Mouse (Mus musculus) cerebellum, adult 9-11 months (tissue): Measurements from ENCODE around the gene Nr1i3.

ENCODE experiments used
- DNase-seq: peaks from one replicate; pipeline ENCODE4 v3.0.0; 2022

The Nr1i3 gene

DNA sequence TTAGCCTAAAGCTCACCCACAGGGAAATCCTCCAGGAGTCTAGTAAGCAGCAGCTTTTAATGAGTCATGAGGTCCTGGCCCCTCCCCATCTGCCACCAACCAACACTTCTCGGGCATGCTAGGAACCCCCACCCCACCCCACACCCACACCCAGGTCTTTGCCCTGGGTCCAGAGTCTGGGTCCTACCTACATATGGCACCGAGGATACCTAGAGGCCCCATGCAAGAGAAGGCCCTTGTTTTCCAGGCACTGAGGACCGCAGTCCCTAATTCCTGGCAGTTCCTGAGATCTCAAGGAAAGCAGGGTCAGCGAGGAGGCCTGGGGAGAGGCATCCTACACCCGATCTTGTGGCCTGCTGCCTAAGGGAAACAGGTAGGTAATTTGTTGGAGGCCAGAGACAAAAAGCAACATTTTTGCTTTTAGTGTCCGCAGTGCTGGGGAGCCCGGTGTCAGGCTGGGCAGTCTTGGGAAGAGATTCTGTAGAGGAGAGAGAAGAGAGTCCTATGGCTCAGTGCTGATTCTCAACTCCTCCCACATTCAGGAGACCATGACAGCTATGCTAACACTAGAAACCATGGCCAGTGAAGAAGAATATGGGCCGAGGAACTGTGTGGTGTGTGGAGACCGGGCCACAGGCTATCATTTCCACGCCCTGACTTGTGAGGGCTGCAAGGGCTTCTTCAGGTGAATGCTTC, at the start of gene Nr1i3:
TSS of gene Nr1i3 (plus strand) at position 170 of the 696 bp plus-strand sequence.
- no peak for DNase-seq

GRCm38 (mm10) chr1:171164258-171164657, 49.5 kb upstream of the Nr1i3 start:
- DNase-seq: no peak

DNA sequence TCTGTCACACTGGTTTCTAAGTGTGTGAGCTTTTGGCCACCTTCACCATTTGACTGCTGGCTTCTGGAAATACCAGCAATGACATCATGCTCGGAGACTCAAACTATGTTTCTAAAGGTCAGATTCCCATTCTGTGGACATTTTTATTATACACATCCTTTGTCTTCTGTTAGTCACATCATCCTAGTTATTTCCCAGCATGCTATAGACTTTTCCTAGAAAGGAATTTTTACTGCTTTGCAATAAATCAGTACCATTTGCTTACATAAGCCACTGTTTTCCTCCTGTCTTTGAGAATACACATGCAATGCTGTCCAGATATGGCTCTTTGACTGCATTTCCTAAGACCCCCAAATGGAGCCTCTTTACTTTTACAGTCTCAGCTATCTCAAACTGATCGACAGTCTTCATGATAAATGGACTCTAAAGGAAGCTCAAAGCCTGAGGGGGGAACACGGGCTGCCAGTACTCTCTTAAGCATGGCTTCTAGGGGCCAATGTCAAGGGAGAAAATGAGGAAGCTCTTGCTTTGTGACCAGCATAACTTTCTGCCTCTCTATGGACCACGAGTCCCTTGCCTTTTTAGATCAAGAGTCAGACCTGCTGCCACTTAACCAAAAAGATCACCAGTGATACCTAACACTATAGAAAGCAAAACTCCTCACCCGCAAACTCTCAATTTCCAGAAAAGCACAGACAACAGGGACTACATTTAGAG, 48.0 kb upstream of the Nr1i3 start:
- DNase-seq: no peak

DNA sequence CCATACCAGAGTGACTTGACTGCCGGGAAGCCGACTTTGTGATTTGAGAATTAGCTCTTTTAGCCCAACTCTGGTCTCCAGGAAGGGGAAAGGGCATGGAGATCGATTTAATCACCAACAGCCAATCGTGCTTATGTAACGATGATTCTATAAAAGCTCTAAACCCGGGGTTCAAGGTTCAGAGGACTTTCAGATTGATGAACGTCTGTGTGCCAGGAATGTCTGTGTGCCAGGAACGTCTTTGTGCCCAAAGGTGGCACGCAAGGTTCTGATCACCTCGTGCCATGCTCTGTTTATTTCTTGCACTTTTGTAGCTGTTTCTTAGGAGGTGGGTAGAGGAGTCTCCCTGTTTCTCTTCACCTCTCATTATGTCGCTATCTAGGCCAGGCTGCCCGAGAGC, 44.9 kb upstream of the Nr1i3 start:
- DNase-seq: no peak

DNA sequence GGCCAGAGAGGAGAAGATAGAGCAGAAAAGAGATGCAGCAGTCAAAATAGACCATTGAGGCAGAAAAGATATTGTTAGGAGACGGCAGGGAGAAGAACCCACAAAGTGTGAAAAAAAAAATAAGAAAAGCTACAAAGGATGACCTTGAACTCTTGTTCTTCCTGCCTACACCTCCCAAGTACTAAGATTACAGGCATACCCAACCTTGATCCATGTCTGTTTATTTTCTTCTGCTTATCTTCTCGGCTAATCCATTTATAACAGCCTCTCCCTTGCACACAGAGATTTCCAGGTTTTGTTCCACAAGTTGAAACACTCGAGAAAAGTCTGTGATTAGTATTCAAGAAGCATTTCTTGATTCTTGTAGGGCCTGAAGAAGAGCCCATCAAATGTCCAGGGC, 43.9 kb upstream of the Nr1i3 start:
- no peak for DNase-seq

DNA sequence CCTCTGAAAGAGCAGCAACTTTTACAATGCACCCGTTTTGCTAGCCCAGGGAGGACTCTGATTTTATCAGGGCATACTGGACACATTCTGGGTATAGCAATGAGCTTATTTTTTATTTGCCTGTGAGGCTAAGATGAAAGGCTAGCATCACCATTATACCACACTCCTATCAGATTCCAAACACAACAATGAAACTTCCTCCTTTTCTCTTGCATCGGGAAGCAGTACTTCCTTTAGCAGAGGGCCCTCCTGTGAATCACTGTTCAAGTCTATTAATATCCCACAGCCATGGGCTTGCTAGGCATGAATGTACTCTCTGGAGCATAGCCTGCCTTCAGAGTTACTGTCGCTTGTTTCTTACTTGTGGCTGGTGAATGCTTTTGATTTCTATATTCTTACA, 42.6 kb upstream of the Nr1i3 start:
- no peak for DNase-seq

DNA sequence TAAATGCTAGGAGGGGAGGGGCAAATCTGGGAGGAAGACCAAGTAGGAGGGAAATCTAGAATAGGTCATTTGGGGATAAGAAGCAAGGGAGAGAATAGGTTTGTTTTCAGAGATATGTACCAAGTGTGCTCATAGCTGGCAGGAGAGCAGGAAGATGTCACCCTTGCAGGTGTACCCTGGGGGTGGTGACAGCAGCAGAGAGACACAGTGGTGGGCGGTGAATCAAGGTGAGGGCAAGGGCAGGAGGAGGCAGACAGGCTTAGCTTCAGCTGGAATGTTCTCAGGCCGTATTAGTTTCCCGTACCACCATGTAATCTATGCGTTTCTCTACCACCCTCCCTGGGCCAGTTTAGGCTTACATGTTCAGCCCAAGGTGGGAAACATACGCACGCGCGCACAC, 41.0 kb upstream of the Nr1i3 start:
- no peak for DNase-seq

GRCm38 (mm10) chr1:171179487-171180171, 34.1 kb upstream of the Nr1i3 start:
- no peak for DNase-seq

DNA sequence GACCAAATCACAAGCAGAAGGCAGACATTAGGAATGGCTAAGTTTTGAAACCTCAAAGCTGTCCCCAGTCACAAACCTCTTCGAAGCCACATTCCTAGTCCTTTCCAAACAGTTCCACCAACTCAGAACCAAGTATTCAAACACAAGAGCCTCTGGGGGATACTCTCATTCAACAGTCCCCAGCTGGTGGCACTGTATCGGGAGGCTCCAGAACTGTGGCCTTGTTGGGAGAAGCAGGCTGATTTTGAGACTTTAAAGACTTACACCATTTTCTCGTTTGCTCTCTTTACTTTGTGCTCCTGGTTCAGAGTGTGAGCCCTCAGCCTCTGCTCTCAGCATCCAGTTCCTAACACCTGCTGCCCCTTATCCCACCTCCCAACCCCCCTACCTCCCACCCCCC, 30.7 kb upstream of the Nr1i3 start:
- no peak for DNase-seq

DNA sequence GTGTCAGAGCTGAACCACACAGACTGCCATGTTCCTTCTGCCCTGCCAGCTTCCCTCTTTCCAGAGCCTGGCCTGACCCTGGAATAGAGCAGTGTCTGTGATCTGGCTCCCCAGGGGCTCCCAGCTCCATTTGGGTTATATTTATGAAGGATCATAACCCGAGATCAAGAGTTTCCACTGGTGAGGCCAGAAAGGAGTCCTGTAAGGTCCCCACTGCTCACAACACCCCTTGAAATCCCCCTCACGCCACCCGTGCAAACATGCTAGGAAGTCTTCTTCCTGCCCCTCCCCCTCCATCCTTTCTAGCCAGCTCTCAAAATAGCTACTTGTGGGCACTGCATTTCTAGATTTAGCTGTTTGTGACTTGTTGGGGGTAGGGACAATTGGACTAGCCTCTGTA, 30.1 kb upstream of the Nr1i3 start:
- no peak for DNase-seq

DNA sequence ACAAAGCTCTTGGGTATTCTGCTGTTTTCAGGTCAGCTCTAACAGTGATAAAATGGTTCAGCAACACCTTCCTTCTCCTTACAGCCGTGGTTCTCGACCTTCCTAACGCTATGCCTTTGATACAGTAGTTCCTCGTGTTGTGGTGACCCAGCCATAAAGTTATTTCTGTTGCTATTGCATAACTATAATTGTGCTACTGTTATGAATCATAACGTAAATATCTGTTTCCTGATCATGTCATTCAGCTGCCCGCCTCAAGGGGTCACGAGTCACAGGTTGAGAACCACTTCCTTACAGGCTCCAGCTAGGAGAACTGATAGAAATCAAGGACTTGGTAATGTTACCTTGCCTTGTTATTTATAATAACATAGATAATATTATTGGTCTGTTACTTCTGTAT, 29.5 kb upstream of the Nr1i3 start:
- DNase-seq: no peak

GRCm38 (mm10) chr1:171185655-171186054, 28.1 kb upstream of the Nr1i3 start:
- no peak for DNase-seq

- DNase-seq: no peak
Observed at GRCm38 (mm10) chr1:171187851-171188700, 25.7 kb upstream of the Nr1i3 start.

DNA sequence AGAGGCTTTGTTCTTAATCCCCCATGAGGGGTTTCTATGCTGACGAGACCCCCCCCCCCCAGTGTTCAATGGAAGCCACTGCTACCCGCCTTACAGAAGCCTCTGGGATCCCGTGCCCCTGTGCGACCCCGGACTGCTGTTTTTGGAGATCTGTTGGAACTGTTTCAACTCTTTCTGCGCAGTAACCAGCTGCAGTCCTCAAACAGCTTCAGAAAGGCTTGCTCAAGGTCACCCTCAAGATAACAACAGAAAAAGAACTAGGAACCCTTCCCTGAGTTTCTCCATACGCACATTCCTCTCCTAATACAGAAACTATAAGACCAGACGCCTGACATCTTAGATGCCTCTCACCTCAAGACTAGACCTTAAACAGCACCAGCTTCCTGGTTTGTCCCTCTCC, 24.7 kb upstream of the Nr1i3 start:
- no peak for DNase-seq

- no peak for DNase-seq
Observed at GRCm38 (mm10) chr1:171189476-171190114, 24.2 kb upstream of the Nr1i3 start.

DNA sequence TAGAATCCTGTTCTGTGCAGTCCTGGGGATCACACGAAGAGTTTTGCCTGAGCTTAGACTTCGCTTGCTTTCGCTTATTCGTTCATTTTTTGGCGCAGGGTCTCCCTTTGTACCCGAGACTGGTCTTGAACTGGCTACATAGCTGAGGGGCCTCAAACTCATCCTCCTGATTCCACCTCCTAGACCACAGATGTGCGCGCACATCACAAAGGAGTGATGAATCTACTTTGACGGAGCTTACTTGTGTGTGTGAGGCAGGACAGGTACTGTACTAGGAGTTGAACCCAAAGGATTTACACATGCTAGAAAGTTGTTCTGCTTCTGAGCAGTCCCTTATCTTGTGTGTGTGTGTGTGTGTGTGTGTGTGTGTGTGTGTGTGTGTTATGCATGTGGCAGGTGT, 22.9 kb upstream of the Nr1i3 start:
- no peak for DNase-seq

GRCm38 (mm10) chr1:171192283-171192682, 21.5 kb upstream of the Nr1i3 start:
- no peak for DNase-seq

DNA sequence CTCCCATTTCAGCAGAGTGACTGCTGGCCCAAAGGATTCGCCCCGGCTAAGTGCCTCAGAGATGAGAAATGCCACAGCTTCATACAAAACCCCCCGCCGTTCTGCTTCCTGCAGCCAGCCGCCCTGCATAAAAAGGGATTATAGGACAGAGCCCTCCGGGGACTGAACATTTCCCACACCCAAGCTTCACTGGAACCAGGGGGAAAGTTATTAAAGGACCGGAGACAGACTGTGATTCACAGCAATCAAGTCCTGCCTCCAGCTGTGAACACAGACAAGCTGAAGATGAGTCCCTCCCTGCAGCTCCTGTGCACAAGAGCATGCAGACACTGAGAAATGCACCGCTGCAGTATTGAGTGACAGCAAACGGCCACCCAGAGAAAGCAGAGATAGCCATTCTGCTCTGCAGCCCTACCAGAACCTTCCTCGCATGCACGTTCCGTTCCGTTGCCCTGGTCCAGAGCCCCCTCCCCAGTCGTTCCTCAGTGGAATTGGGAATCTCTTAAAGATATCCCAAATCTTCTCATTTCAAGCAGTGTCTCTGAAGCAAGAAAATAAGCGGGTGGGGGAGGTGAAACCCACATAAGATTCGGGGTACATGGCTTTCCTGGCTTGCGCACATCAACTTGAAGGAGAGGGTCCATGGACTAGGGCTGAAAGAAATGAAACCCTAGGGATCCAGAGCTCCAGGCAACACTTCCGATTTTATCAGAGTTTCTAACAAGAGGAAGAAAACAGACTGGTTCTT, 20.5 kb upstream of the Nr1i3 start:
- DNase-seq: no peak

DNA sequence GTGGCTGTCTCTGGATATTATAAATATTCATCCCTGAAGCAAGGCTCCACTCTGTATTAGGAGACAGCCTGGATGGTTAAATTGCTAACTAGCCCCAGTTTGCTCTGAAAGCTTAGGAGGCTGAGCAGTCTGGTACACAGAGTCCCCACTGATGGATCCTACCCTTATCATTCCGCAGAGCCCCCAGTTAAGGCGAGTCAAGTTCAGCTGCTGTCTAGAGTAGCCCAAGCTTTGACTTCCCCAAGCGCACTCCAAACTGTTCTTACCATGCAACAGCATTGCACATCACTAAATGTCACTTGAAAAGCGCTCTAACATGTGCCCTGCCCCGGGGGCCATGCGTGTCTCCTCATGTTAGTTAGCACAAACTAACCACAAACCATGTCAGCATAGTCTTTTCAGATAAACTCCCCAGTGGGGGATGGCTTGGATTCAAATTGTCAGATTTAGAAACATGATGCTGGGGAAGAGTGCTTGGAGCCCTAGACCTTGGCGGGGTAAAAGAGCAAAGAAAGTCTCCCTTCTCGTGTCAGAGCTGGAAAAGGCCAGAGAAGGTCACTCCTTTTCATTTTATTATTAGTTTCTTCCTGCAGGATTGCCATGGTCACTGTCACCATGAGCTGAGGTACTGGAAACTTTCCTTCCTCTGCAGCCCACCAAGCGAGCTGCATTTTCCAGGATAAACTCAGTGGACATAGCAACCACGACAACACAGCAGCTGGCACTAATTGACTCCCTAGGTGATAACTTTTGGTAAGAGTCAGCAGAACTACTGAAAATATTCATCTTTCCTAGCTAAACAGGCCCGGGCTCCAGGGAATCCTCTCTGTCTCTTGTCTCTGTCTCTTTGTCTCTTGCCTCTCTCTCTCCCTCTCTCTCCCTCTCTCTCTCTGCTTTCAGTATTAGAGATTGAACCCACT, 19.6 kb upstream of the Nr1i3 start:
- DNase-seq: no peak

GRCm38 (mm10) chr1:171195046-171195822, 18.5 kb upstream of the Nr1i3 start:
- DNase-seq: no peak
